Mouse (Mus musculus): Measurements from ENCODE around the gene Olfr566. TPM values are rescaled to one million over a fixed set of nuclear protein-coding genes. Genes with fewer than 3 reads are reported as not detected.

Olfr566 gene
- not detected for polyA plus RNA-seq (2014; fragmentation: Illumina TruSeq; extraction: RNeasy Lipid Tissue Mini Kit (QIAGEN cat#74804); ENCODE audit: low read depth, low replicate concordance)

DNA sequence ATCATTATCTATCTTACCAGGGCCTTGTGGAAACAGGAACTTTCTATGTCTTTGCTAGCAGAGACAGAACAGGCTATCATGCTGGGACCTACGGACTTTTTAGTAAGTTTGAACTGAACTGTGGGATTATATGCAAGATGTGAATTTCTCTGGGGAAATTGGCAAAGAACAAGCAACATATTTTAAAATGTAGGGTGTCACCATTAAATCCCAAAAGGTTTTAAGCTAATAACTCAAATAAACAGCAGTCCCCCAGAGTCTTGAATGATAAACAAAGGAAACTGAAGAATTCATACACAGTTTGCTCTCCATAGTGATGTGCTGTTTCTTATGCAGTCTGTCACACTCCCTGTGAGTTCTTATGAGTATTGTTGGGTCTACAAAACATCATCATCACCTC, at the start of gene Olfr566:
Olfr566 (minus strand) TSS at position 101 of the 400 bp plus-strand sequence.

GRCm38 (mm10) chr7:102890782-102891181, 32.2 kb upstream of the Olfr566 start, which contains the start of gene Olfr569:
Gene Olfr569 (minus strand): TSS chr7:102890882.

DNA sequence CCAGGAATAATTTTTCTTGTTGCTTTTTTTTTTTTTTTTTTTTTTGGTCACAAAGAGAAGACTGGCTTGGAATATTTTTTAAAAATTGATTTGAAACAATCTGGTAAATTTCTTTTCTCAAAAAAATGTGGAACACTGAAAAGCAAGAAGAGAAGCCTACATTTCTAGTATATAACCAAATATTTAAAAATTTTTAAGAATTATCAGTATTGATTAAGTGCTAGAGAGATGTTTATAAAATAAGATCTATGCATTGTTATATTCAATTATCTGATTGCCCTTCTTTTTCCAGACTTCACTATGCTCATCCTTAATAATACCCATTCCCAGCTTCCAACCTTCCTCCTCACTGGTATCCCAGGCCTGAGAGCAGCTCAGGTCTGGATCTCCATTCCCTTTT, 18.3 kb upstream of the Olfr566 start, which contains the start of gene Olfr568:
Olfr568 (plus strand) TSS at position 301 of the 400 bp plus-strand sequence.

Other genes with a start within 250 kb of the Olfr566 start
- gene Olfr553, start 240.5 kb downstream of the Olfr566 start, polyA plus RNA-seq (2014; fragmentation: Illumina TruSeq; extraction: RNeasy Lipid Tissue Mini Kit (QIAGEN cat#74804); ENCODE audit: low read depth, low replicate concordance) = not detected
- gene Olfr554, start 220.3 kb downstream of the Olfr566 start, polyA plus RNA-seq (2014; fragmentation: Illumina TruSeq; extraction: RNeasy Lipid Tissue Mini Kit (QIAGEN cat#74804); ENCODE audit: low read depth, low replicate concordance) = not detected
- not detected for gene Olfr555, start 199.9 kb downstream of the Olfr566 start, polyA plus RNA-seq (2014; fragmentation: Illumina TruSeq; extraction: RNeasy Lipid Tissue Mini Kit (QIAGEN cat#74804); ENCODE audit: low read depth, low replicate concordance)
- gene Olfr556, start 193.9 kb downstream of the Olfr566 start, polyA plus RNA-seq (2014; fragmentation: Illumina TruSeq; extraction: RNeasy Lipid Tissue Mini Kit (QIAGEN cat#74804); ENCODE audit: low read depth, low replicate concordance) = not detected
- 32.3 TPM for gene Trim68, start 171.4 kb downstream of the Olfr566 start, polyA plus RNA-seq (2014; fragmentation: Illumina TruSeq; extraction: RNeasy Lipid Tissue Mini Kit (QIAGEN cat#74804); ENCODE audit: low read depth, low replicate concordance)
- not detected for gene Olfr557, start 162.9 kb downstream of the Olfr566 start, polyA plus RNA-seq (2014; fragmentation: Illumina TruSeq; extraction: RNeasy Lipid Tissue Mini Kit (QIAGEN cat#74804); ENCODE audit: low read depth, low replicate concordance)
- 1.8 TPM for gene Olfr558, start 156.6 kb downstream of the Olfr566 start, polyA plus RNA-seq (2014; fragmentation: Illumina TruSeq; extraction: RNeasy Lipid Tissue Mini Kit (QIAGEN cat#74804); ENCODE audit: low read depth, low replicate concordance)
- gene Olfr33, start 139.7 kb downstream of the Olfr566 start, polyA plus RNA-seq (2014; fragmentation: Illumina TruSeq; extraction: RNeasy Lipid Tissue Mini Kit (QIAGEN cat#74804); ENCODE audit: low read depth, low replicate concordance) = not detected
- not detected for gene Olfr559, start 131.3 kb downstream of the Olfr566 start, polyA plus RNA-seq (2014; fragmentation: Illumina TruSeq; extraction: RNeasy Lipid Tissue Mini Kit (QIAGEN cat#74804); ENCODE audit: low read depth, low replicate concordance)
- gene Olfr560, start 99.4 kb downstream of the Olfr566 start, polyA plus RNA-seq (2014; fragmentation: Illumina TruSeq; extraction: RNeasy Lipid Tissue Mini Kit (QIAGEN cat#74804); ENCODE audit: low read depth, low replicate concordance) = not detected
- 1.7 TPM for gene Olfr78, start 99.3 kb downstream of the Olfr566 start, polyA plus RNA-seq (2014; fragmentation: Illumina TruSeq; extraction: RNeasy Lipid Tissue Mini Kit (QIAGEN cat#74804); ENCODE audit: low read depth, low replicate concordance)
- gene Olfr561, start 87.5 kb downstream of the Olfr566 start, polyA plus RNA-seq (2014; fragmentation: Illumina TruSeq; extraction: RNeasy Lipid Tissue Mini Kit (QIAGEN cat#74804); ENCODE audit: low read depth, low replicate concordance) = not detected
- gene Olfr564, start 55.3 kb downstream of the Olfr566 start, polyA plus RNA-seq (2014; fragmentation: Illumina TruSeq; extraction: RNeasy Lipid Tissue Mini Kit (QIAGEN cat#74804); ENCODE audit: low read depth, low replicate concordance) = not detected
- not detected for gene Olfr568, start 18.4 kb upstream of the Olfr566 start, polyA plus RNA-seq (2014; fragmentation: Illumina TruSeq; extraction: RNeasy Lipid Tissue Mini Kit (QIAGEN cat#74804); ENCODE audit: low read depth, low replicate concordance)
- not detected for gene Olfr569, start 32.1 kb upstream of the Olfr566 start, polyA plus RNA-seq (2014; fragmentation: Illumina TruSeq; extraction: RNeasy Lipid Tissue Mini Kit (QIAGEN cat#74804); ENCODE audit: low read depth, low replicate concordance)
- gene Olfr570, start 35.8 kb upstream of the Olfr566 start, polyA plus RNA-seq (2014; fragmentation: Illumina TruSeq; extraction: RNeasy Lipid Tissue Mini Kit (QIAGEN cat#74804); ENCODE audit: low read depth, low replicate concordance) = not detected
- gene Olfr571, start 58.8 kb upstream of the Olfr566 start, polyA plus RNA-seq (2014; fragmentation: Illumina TruSeq; extraction: RNeasy Lipid Tissue Mini Kit (QIAGEN cat#74804); ENCODE audit: low read depth, low replicate concordance) = not detected
- not detected for gene Olfr572, start 65.6 kb upstream of the Olfr566 start, polyA plus RNA-seq (2014; fragmentation: Illumina TruSeq; extraction: RNeasy Lipid Tissue Mini Kit (QIAGEN cat#74804); ENCODE audit: low read depth, low replicate concordance)
- gene Olfr573-ps1, start 83.8 kb upstream of the Olfr566 start, polyA plus RNA-seq (2014; fragmentation: Illumina TruSeq; extraction: RNeasy Lipid Tissue Mini Kit (QIAGEN cat#74804); ENCODE audit: low read depth, low replicate concordance) = not detected
- not detected for gene Olfr574, start 89.7 kb upstream of the Olfr566 start, polyA plus RNA-seq (2014; fragmentation: Illumina TruSeq; extraction: RNeasy Lipid Tissue Mini Kit (QIAGEN cat#74804); ENCODE audit: low read depth, low replicate concordance)
- not detected for gene Olfr575, start 100.0 kb upstream of the Olfr566 start, polyA plus RNA-seq (2014; fragmentation: Illumina TruSeq; extraction: RNeasy Lipid Tissue Mini Kit (QIAGEN cat#74804); ENCODE audit: low read depth, low replicate concordance)
- gene Olfr576, start 103.9 kb upstream of the Olfr566 start, polyA plus RNA-seq (2014; fragmentation: Illumina TruSeq; extraction: RNeasy Lipid Tissue Mini Kit (QIAGEN cat#74804); ENCODE audit: low read depth, low replicate concordance) = not detected
- not detected for gene Olfr577, start 117.2 kb upstream of the Olfr566 start, polyA plus RNA-seq (2014; fragmentation: Illumina TruSeq; extraction: RNeasy Lipid Tissue Mini Kit (QIAGEN cat#74804); ENCODE audit: low read depth, low replicate concordance)
- not detected for gene Olfr578, start 130.6 kb upstream of the Olfr566 start, polyA plus RNA-seq (2014; fragmentation: Illumina TruSeq; extraction: RNeasy Lipid Tissue Mini Kit (QIAGEN cat#74804); ENCODE audit: low read depth, low replicate concordance)
- gene Olfr582, start 179.3 kb upstream of the Olfr566 start, polyA plus RNA-seq (2014; fragmentation: Illumina TruSeq; extraction: RNeasy Lipid Tissue Mini Kit (QIAGEN cat#74804); ENCODE audit: low read depth, low replicate concordance) = not detected
- not detected for gene Olfr583, start 192.5 kb upstream of the Olfr566 start, polyA plus RNA-seq (2014; fragmentation: Illumina TruSeq; extraction: RNeasy Lipid Tissue Mini Kit (QIAGEN cat#74804); ENCODE audit: low read depth, low replicate concordance)
- gene Olfr584, start 223.1 kb upstream of the Olfr566 start, polyA plus RNA-seq (2014; fragmentation: Illumina TruSeq; extraction: RNeasy Lipid Tissue Mini Kit (QIAGEN cat#74804); ENCODE audit: low read depth, low replicate concordance) = not detected
- gene Olfr585, start 239.0 kb upstream of the Olfr566 start, polyA plus RNA-seq (2014; fragmentation: Illumina TruSeq; extraction: RNeasy Lipid Tissue Mini Kit (QIAGEN cat#74804); ENCODE audit: low read depth, low replicate concordance) = not detected

All from adipose tissue, adult 10 weeks (tissue).